Mouse (Mus musculus): Measurements from ENCODE around the gene Dnmt3a.

DNA sequence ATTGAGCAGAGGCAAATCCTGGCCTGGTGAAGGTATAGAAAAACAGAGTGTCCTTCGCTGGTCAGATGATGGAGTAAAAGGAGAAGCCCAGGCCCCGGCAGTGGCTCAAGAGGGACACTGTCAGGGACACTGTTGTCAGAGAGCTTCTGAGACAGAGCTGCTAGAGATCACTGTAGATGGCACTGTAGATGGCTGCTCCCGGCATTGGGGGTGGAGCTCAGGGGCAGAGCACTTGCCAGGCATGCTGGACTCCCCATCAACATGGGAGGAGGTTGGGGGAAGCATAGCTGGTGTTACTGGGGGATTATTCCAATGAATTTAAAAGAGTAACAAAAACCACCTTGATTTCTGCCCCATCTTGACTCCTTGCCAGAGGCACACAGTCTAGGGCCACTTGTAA lies 51.4 kb downstream of the Dnmt3a start:
- TF ChIP-seq RCOR1 (IDR thresholded peaks at IDR 0.05; ENCODE audit: low read depth, low read length) (no peak), USF2 (IDR thresholded peaks at IDR 0.05; ENCODE audit: borderline replicate concordance in 1 of 2, insufficient read depth in 1 of 2, low read depth in 1 of 2, low read length in 2 of 2) (no peak), ETS1 (IDR thresholded peaks at IDR 0.05; ENCODE audit: low read depth, low read length) (no peak), EP300 (IDR thresholded peaks at IDR 0.05; ENCODE audit: low read depth in 1 of 2, low read length in 2 of 2) (no peak), TAL1 (IDR thresholded peaks at IDR 0.05; ENCODE audit: low read length) (no peak), CTCF (IDR thresholded peaks at IDR 0.05 in 2 of 3, conservative IDR thresholded peaks at IDR 0.05 in 1 of 3; ENCODE audit: control insufficient read depth in 1 of 3, insufficient read depth in 1 of 3, low read depth in 2 of 3, low read length in 3 of 3, poor library complexity in 1 of 3, severe bottlenecking in 1 of 3) (no peak), BHLHE40 (IDR thresholded peaks at IDR 0.05; ENCODE audit: borderline replicate concordance, low read depth, low read length) (no peak), TBP (IDR thresholded peaks at IDR 0.05; ENCODE audit: low read depth, low read length) (no peak), ZMIZ1 (IDR thresholded peaks at IDR 0.05; ENCODE audit: low read depth, low read length) (no peak)

All from MEL (cell line).